Mouse (Mus musculus) layer of hippocampus, adult 2 months (tissue): ENCODE results near the gene Tbc1d5. TPM values are rescaled to one million over a fixed set of nuclear protein-coding genes. Genes with fewer than 3 reads are reported as not detected.

ENCODE experiments used
- DNase-seq, 2 experiments: peaks; one replicate each; pipeline ENCODE4 v3.0.0; 2022; ENCODE audit warnings: low spot score in 2 of 2
- H3K27ac ChIP-seq: fragments of 200-600 bp; 2 replicates; pipeline ENCODE4 v1.8.1; 2022
- H3K4me3 ChIP-seq: fragments of 200-600 bp; 2 replicates; pipeline ENCODE4 v1.8.1; 2022; ENCODE audit warnings: mild to moderate bottlenecking
- CTCF ChIP-seq: fragments of 200-600 bp; conservative IDR thresholded peaks from 2 replicates; pipeline ENCODE4 v1.8.1; 2022; ENCODE audit warnings: antibody characterized with exemption, mild to moderate bottlenecking, moderate library complexity
- long read RNA-seq, 2 experiments: library from polyadenylated mRNA; stranded (forward); transcript quantifications; one replicate each; pipeline ENCODE4 v2.0.0; 2021; ENCODE audit warnings: borderline mapping rate in 2 of 2
- total RNA-seq, 2 experiments: library from RNA; stranded (reverse); gene quantifications; 2 replicates each; pipeline ENCODE4 v1.2.3; 2021

Tbc1d5 gene
- 10 to 100 TPM; 26.1 to 27.0 TPM for total RNA-seq
- long read RNA-seq, experiment 1, full-length matches to known transcripts: 4 of 9 reads
- long read RNA-seq, experiment 1, partial matches to known transcripts: 3 of 9 reads
- long read RNA-seq, experiment 1, other reads (novel, unspliced or antisense): 2 of 9 reads
- long read RNA-seq, experiment 2, full-length matches to known transcripts: 10 of 18 reads
- long read RNA-seq, experiment 2, partial matches to known transcripts: 1 of 18 reads
- long read RNA-seq, experiment 2, other reads (novel, unspliced or antisense): 7 of 18 reads

- Histone ChIP-seq H3K27ac (peak within 1 kb of the TSS; percentile 99), H3K4me3 (peak within 1 kb of the TSS; percentile 87)
- no peak; the same call in 1 of the 2 replicates for TF ChIP-seq CTCF
- DNase-seq: peak; percentile 91 to 92
Measured at GRCm38 (mm10) chr17:51179195-51179953, at the start of gene Tbc1d5. Gene Tbc1d5, minus strand, starts transcription at chr17:51179352.

GRCm38 (mm10) chr17:51226056-51226455 is 46.9 kb upstream of the Tbc1d5 start:
- H3K27ac ChIP-seq: no peak overlapping the region
- no peak for TF ChIP-seq CTCF
- no peak overlapping the region for H3K4me3 ChIP-seq
- DNase-seq: no peak

DNA sequence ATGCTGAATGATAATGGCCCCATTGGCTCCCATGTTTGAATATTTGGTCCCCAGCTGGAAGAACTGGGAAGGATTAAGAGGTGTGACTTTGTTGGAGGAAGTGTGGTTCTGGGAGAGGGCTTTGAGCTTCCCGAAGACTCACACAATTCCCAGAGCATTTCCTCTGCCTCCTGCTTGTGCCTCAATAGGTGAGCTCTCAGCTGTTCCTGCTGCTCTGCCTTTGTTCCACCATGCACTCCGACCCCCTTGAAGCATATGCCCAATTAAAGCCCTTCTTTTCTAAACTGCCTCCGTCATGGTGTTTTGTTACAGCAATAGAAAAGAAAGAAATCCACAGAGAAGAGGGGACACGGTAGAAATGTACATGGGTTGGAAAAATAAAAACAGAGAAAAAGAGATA is 44.0 kb upstream of the Tbc1d5 start:
- DNase-seq: no peak
- no peak for TF ChIP-seq CTCF

GRCm38 (mm10) chr17:51221075-51221474 is 41.9 kb upstream of the Tbc1d5 start:
- Histone ChIP-seq H3K4me3 (no peak overlapping the region), H3K27ac (no peak overlapping the region)
- TF ChIP-seq CTCF: no peak
- no peak for DNase-seq

More for the DNA sequence above, 44.0 kb upstream of the Tbc1d5 start:
- H3K4me3 ChIP-seq: no peak overlapping the region
- no peak overlapping the region for H3K27ac ChIP-seq

DNA sequence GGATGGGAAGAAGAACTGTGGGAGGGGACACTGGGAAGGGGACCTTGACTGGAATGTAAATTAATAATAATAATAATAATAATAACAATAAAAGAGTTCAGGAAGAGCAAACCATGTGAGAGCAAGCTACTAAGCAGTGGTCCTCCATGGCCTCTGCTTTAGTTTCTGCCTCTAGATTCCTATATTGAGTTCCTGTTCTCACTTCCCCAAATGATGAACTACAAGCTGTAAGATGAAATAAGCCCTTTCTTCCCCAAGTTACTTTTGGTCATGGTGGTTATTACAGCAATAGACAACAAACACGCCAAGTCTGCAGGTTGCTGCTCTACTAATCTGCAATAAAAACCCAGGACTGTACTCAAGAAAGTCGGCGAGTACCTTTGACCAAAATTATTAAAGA is 40.7 kb upstream of the Tbc1d5 start:
- H3K4me3 ChIP-seq: no peak overlapping the region
- no peak for TF ChIP-seq CTCF
- no peak overlapping the region for H3K27ac ChIP-seq
- no peak for DNase-seq

DNA sequence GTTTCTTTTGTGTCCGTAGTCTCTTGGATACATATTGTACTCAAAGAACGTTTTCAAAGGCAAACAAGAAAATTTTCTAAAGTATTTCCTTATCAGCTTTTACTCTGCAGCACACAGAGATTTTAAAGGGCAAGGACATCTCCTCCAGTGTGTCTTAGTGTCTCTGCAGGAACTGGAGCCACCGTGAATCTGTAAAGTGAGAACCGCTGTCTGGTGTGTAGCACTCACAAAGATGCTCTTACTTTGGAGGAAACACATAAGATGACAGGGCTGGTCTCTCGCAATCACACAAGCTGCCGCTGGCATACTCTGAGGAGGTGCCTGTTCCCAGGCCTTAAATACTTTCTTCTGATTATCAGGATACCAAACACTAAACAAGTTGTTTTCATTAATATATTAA is 37.3 kb upstream of the Tbc1d5 start:
- no peak for TF ChIP-seq CTCF
- H3K27ac ChIP-seq: no peak overlapping the region

GRCm38 (mm10) chr17:51209565-51209964 is 30.4 kb upstream of the Tbc1d5 start:
- Histone ChIP-seq H3K27ac (no peak overlapping the region), H3K4me3 (no peak overlapping the region)
- no peak for TF ChIP-seq CTCF
- no peak for DNase-seq

More for the DNA sequence above, 37.3 kb upstream of the Tbc1d5 start:
- no peak overlapping the region for H3K4me3 ChIP-seq
- DNase-seq: no peak

DNA sequence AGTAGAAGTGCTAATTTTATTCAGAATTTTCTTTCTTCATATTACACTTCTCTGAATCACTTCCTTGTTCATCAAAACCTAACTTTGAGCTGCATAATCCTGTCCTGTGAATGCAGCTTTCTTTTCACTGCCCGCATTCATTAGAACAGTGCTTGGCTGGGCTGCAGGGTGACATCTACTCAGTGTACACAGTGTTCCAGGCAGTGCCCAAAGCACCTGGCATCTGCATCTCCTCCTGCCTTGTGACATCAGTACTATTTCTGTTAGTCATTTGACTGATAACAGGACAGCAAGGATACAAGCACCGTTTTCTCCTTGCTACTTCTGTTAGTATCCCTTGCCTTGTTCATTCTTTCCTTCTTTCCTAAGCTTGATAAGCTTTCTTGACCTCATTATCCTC is 25.5 kb upstream of the Tbc1d5 start:
- TF ChIP-seq CTCF: no peak
- Histone ChIP-seq H3K27ac (peak overlapping the region; percentile 67), H3K4me3 (no peak overlapping the region)
- DNase-seq: peak in 1 of 2 experiments; percentile 16

DNA sequence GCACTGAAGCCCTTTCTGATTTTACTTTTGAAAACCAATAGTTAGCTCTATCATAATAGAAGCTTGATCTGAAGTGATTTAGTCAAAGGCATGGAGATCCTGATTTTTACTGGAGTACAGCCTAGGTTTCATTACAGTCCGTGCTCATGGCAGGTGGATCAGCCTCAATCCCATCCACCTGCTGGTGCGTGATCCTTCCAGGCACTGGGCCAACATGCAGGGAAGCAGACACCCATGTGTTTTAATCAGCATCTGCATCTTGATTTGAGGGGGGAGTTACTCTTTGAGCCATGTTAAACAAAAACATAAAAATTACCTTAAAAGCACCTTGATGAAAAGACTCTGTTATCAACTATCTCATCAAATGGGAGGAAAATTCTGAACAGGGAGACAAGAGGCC is 16.4 kb upstream of the Tbc1d5 start:
- H3K4me3 ChIP-seq: no peak overlapping the region
- TF ChIP-seq CTCF: no peak
- DNase-seq: no peak
- no peak overlapping the region for H3K27ac ChIP-seq

DNA sequence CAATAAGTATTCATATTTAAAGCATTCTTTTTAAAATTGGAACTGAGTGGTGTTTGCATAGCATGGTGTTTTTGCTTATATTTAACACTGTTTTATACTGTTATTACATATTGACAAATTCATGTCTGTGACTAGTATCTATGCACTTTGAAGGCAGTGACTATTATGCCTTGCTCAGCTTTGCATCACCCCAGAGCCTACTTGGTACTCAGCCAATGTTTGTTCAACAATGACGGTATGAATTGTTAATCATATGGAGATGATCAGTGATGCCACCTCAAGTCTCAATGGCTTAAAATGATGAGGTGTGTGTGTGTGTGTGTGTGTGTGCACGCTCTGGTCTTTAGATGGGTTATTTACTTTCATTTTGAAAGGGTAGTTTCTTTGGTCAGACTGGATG is 15.6 kb upstream of the Tbc1d5 start:
- TF ChIP-seq CTCF: no peak
- H3K27ac ChIP-seq: no peak overlapping the region
- H3K4me3 ChIP-seq: no peak overlapping the region
- no peak for DNase-seq

DNA sequence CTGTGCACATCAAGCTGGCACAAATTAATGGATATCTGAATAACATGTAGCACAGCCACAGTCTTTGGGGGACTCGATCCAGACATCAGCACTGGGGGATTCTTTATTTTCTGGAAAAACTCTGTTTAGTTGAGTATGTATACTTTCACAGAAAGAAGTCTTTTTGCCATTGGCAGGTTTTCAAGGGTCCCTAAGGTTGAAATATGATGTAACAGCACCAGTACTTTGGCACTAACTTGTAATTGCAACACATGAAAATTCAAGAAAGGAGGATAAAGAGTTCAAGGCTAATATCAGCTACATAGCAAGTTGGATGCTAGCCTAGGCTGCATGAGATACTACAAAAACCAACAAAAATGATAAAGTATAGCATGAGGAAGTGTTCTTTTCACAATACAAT is 12.2 kb upstream of the Tbc1d5 start:
- H3K4me3 ChIP-seq: no peak overlapping the region
- no peak for TF ChIP-seq CTCF
- H3K27ac ChIP-seq: no peak overlapping the region
- no peak for DNase-seq

GRCm38 (mm10) chr17:51182715-51183114 is 3.6 kb upstream of the Tbc1d5 start:
- Histone ChIP-seq H3K4me3 (no peak overlapping the region), H3K27ac (peak overlapping the region; percentile 52)
- TF ChIP-seq CTCF: peak; percentile 51
- peak; percentile 35 to 47 for DNase-seq

GRCm38 (mm10) chr17:51178491-51179194 is 509 bp downstream of the Tbc1d5 start:
- peak overlapping the region; percentile 99 for H3K27ac ChIP-seq
- no peak for TF ChIP-seq CTCF
- H3K4me3 ChIP-seq: peak overlapping the region; percentile 87
- DNase-seq: peak; percentile 63 to 64

GRCm38 (mm10) chr17:51177923-51178322 is 1.2 kb downstream of the Tbc1d5 start:
- no peak for TF ChIP-seq CTCF
- Histone ChIP-seq H3K27ac (peak overlapping the region; percentile 99), H3K4me3 (peak overlapping the region; percentile 87)
- no peak for DNase-seq
